Mouse (Mus musculus) forebrain, embryonic 14.5 days (tissue): ENCODE measurements around the gene Gmps. TPM values are rescaled to one million over a fixed set of nuclear protein-coding genes. Genes with fewer than 3 reads are reported as not detected.
A peak's percentile ranks its signal among the peaks of the same experiment; 100 is the strongest.

Experiments used
- ATAC-seq: fragments of 200-750 bp; cut with Nextera tagmentation; 2 replicates; pipeline ENCODE4 v1.8.0; 2017; ENCODE audit warnings: mild to moderate bottlenecking, moderate library complexity
- DNase-seq: peaks from one replicate; pipeline ENCODE4 v3.0.0-alpha.2; 2015; ENCODE audit warnings: low spot score
- H3K27ac ChIP-seq: fragments of 300-500 bp; sonication (generic); 2 replicates; pipeline ENCODE4 v1.5.1; 2014; ENCODE audit warnings: low read depth, mild to moderate bottlenecking, control low read depth, low read length, moderate library complexity
- H3K27me3 ChIP-seq: fragments of 300-500 bp; sonication (generic); replicated peaks from 2 replicates; pipeline ENCODE4 v1.6.1; 2014; ENCODE audit warnings: low read length, control low read depth, mixed read lengths; ENCODE audit not compliant: control insufficient read depth, insufficient read depth
- H3K36me3 ChIP-seq: fragments of 300-500 bp; sonication (generic); 2 replicates; pipeline ENCODE4 v1.6.1; 2014; ENCODE audit warnings: low read length, control low read depth; ENCODE audit not compliant: control insufficient read depth, insufficient read depth
- H3K4me1 ChIP-seq: fragments of 300-500 bp; sonication (generic); 2 replicates; pipeline ENCODE4 v1.6.1; 2014; ENCODE audit warnings: antibody characterized with exemption, low read length, control low read depth; ENCODE audit not compliant: control insufficient read depth, insufficient read depth
- H3K4me2 ChIP-seq: fragments of 300-500 bp; sonication (generic); 2 replicates; pipeline ENCODE4 v1.6.1; 2014; ENCODE audit warnings: mild to moderate bottlenecking, control low read depth, low read length
- H3K4me3 ChIP-seq: fragments of 300-500 bp; sonication (generic); 2 replicates; pipeline ENCODE4 v1.5.1; 2014; ENCODE audit warnings: low read depth, low read length, control low read depth
- H3K9ac ChIP-seq: fragments of 300-500 bp; sonication (generic); 2 replicates; pipeline ENCODE4 v1.6.1; 2014; ENCODE audit warnings: mild to moderate bottlenecking, low read length, control low read depth, moderate library complexity
- H3K9me3 ChIP-seq: fragments of 300-500 bp; sonication (generic); replicated peaks from 2 replicates; pipeline ENCODE4 v1.6.1; 2016; ENCODE audit warnings: low read length, control low read depth, mixed read lengths; ENCODE audit not compliant: control insufficient read depth
- WGBS: fragments of 180-500 bp; shearing (Covaris S2); extraction: QIAGEN DNeasy Blood & Tissue Kit; methylation state at CpG from one replicate; pipeline ENCODE4 v1.1.7; 2014; 5-methylcytosine and 5-hydroxymethylcytosine counted together
- polyA plus RNA-seq: library from polyadenylated mRNA; unstranded; fragments of >200 nt; fragmentation: Nextera tagmentation; extraction: Ambion mirVana; gene quantifications from 2 replicates; pipeline ENCODE4 v1.2.1, GENCODE M21; 2014

Gene Gmps
- polyA plus RNA-seq, 1 experiment from 2014 or later: 49.6 TPM

- H3K9me3 ChIP-seq: no peaks in the 10 kb centered on the region
- no peaks in the 10 kb centered on the region for H3K36me3 ChIP-seq
- ATAC-seq: peak; percentile 93
- H3K4me3 ChIP-seq: peak overlapping the region; percentile 32
- peak overlapping the region; percentile 59 for H3K9ac ChIP-seq
- H3K4me1 ChIP-seq: no peaks in the 10 kb centered on the region; the same call in 1 of the 2 replicates
- peak; percentile 94 for DNase-seq
- H3K4me2 ChIP-seq: peak overlapping the region; percentile 71
- 6% methylated on average over 25 of the region's 25 CpGs for WGBS
- no peaks in the 10 kb centered on the region for H3K27me3 ChIP-seq
- no peak overlapping the region for H3K27ac ChIP-seq
These were observed 64.2 kb downstream of the Gmps start for GRCm38 (mm10) chr3:64039818-64040784.

Other genes starting within 250 kb of the Gmps start
- gene Plch1, start 76.6 kb upstream of the Gmps start, polyA plus RNA-seq: 10.1 TPM in 2 replicates
- gene E130311K13Rik, start 46.6 kb upstream of the Gmps start, polyA plus RNA-seq: 4.8 and 5.3 TPM in 2 replicates
- 21.0 and 21.5 TPM in 2 replicates for gene Slc33a1, start 11.3 kb upstream of the Gmps start, polyA plus RNA-seq
- 0.13 and 0.32 TPM in 2 replicates for gene Vmn2r1, start 105.4 kb downstream of the Gmps start, polyA plus RNA-seq
- 0.07 TPM in 1 of 2 replicates, not detected in the other for gene Vmn2r2, start 165.8 kb downstream of the Gmps start, polyA plus RNA-seq